Mouse (Mus musculus): ENCODE data around the gene Eif4e2. TPM values are rescaled to one million over a fixed set of nuclear protein-coding genes. Genes with fewer than 3 reads are reported as not detected.
A peak's percentile ranks its signal among the peaks of the same experiment; 100 is the strongest.

Gene Eif4e2
- polyA plus RNA-seq, 1 experiment from 2014 or later: 136 TPM

DNA sequence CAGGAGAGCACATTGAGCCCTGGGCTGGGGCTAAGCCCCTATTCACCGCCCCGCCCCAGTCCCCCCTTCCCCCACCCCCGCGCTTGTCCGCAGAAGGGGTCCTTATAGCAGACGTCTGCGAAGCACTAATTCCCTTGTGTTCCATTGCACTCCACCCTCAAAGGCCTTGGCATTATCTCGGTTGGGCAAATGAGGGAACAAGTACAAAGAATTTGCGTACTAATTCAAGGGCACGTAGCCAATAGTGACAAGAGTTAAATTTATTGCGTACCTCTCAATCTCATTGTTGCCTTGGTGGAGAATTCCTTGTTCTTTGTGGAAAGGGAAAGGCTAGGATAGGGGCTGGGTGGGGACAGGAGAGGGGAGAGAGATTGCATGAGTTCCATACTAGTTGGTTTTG lies 44.0 kb downstream of the Eif4e2 start:
- DNase-seq (ENCODE audit: low read depth, low spot score) (no peak), ATAC-seq (no peak)
- ChIA-PET POLR2A (no interaction called here), CTCF (no interaction called here)
- no peak for TF ChIP-seq CTCF (IDR thresholded peaks at IDR 0.05)
- in situ Hi-C loops (cut with MboI; ENCODE audit: low pct_unique_long_range_greater_than_20kb): no loop called here
- H3K27me3 ChIP-seq: no peaks in the 10 kb centered on the region

DNA sequence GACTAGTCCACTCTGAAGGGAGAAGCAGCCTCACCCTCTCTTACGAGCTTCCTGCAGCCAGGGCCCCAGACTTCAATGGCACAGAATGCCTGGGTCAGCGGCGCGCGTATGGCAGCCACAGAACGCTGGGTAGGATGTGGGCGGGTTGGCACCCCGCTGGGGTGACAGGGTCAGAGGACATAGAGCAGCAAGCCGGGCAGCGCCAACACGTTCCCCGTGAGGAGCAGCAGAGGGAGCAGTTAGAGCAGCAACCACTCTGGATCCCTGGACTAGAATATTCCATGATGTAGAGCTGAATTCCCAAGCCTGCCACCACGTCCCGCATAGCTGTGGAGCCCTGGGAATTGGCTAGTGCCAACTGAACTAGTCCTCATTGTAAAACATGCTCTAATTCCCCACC lies 44.8 kb downstream of the Eif4e2 start:
- ChIA-PET POLR2A (no interaction called here), CTCF (no interaction called here)
- TF ChIP-seq CTCF (IDR thresholded peaks at IDR 0.05): no peak
- H3K27me3 ChIP-seq: no peaks in the 10 kb centered on the region
- DNase-seq (ENCODE audit: low read depth, low spot score) (no peak), ATAC-seq (no peak)
- in situ Hi-C loops (cut with MboI; ENCODE audit: low pct_unique_long_range_greater_than_20kb): no loop called here

DNA sequence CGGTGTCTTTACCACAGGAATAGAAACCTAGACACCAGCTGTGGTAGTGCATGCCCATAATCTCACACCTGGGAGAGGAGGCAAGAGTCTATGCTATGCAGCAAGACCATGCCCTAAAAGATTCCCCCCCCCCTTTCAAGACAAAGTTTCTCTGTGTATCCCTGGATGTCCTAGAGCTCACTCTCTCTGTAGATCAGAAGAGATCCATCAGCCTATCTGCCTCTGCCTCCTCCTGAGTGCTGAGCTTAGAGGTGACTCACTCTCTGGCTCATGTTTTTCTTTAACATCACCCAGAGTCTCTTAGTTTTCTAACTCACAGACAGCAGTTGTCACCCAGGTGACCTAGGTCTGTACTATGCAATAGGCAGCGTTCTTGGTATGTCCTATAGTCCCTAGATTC lies 45.6 kb downstream of the Eif4e2 start:
- ChIA-PET POLR2A (no interaction called here), CTCF (interaction anchor here (1.1 kb wide), 1 partner anchor 9 kb away, joined by 3 read pairs; no protein-coding TSS in a partner anchor)
- DNase-seq (ENCODE audit: low read depth, low spot score): no peak
- no peak for ATAC-seq
- no peak for TF ChIP-seq CTCF (IDR thresholded peaks at IDR 0.05)
- in situ Hi-C loops (cut with MboI; ENCODE audit: low pct_unique_long_range_greater_than_20kb): no loop called here
- no peaks in the 10 kb centered on the region for H3K27me3 ChIP-seq

DNA sequence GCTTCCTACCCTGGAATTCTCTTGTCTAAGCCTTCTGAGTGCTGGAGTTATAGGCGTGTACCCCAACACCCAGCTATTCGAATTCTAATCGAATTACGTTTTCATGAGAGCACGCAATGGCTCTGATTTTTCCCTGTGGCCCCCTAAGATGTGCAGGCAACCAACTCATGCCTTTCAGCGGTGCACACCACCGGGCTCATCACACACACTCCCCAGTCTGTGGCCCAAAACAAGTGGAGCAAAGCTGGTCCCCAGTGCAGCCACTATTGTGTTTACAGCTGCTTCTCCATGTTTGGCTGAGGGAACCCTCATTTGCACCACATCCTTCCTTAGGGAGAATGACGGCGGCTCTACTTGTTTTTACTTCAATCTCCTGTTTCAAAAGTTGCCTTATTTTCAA lies 49.5 kb downstream of the Eif4e2 start:
- TF ChIP-seq CTCF (IDR thresholded peaks at IDR 0.05): no peak
- no peaks in the 10 kb centered on the region for H3K27me3 ChIP-seq
- ATAC-seq (no peak), DNase-seq (ENCODE audit: low read depth, low spot score) (no peak)
- ChIA-PET CTCF (interaction anchor here (0.6 kb wide), 1 partner anchor 72 kb away, joined by 3 read pairs; no protein-coding TSS in a partner anchor), POLR2A (no interaction called here)
- in situ Hi-C loops (cut with MboI; ENCODE audit: low pct_unique_long_range_greater_than_20kb): no loop called here

DNA sequence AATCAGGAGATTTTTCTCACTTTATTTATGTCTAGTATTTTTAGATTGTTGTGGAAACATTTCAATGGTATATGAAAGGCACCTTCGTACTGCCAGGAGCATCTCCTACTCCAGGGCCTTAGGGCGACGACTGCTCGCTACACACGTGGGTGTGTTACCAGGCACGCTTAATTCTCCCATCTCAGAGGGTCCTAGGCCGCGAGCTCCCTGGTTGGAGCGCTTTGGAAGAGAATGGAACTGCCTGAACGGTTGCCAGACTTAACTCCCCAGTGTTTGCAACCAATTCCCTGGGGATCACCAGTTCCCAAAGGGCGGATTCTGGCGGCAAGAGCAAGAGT lies 50.1 kb downstream of the Eif4e2 start:
- H3K27me3 ChIP-seq: no peaks in the 10 kb centered on the region
- ATAC-seq: no peak
- POLR2A ChIA-PET: no interaction called here
- no peak for TF ChIP-seq CTCF (IDR thresholded peaks at IDR 0.05)
- no peak for DNase-seq (ENCODE audit: low read depth, low spot score)
- CTCF ChIA-PET: no interaction called here
- in situ Hi-C loops (cut with MboI; ENCODE audit: low pct_unique_long_range_greater_than_20kb): no loop called here

DNA sequence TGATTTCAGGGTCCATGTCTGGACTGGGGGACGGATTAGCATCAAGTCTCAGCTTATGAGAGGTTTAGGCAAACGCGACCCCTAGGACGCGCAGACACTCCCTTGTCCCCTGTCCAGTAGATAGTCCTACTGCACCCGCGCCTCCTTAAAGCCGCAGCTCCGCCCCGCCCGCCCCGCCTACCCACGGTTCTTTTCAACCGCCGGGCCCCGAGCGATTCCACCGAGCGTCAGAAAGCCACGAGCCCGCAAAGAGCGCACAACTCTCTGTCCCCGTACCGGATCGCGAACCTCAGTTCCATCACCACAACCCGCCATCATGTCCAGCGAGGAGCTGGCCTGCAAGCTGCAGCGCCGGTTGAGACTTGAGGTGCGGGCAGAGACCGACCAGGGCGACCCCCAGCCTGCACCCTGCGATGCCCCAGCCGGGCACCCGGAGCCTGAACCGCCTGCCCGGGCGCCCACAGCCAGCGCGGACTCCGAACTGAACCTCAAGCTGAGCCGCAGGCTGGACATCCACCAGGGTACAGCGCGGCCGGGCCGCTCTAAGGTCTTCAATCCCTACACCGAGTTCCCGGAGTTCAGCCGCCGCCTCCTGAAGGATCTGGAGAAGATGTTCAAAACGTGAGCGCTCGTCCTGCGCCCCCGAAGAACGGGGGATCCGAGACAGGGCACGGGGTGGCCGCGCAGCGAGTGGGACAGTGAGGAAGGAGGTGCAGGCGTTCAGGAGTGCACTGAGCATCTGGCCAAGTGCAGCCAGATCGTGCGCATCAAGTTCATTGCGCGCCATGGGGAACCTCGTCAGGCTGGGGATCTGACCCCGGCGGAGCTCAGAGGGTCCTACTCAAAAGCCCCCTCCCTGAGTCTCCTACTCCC lies 50.7 kb downstream of the Eif4e2 start, which contains the start of gene Efhd1:
Gene Efhd1 (plus strand): TSS at position 230 of the 873 bp plus-strand sequence.
- H3K27me3 ChIP-seq: no peaks in the 10 kb centered on the region
- ChIA-PET POLR2A (interaction anchor here (0.7 kb wide), 1 partner anchor 10 kb away, joined by 3 read pairs; no protein-coding TSS in a partner anchor), CTCF (interaction anchor here (0.8 kb wide), 1 partner anchor 28 kb away, joined by 3 read pairs; no protein-coding TSS in a partner anchor)
- in situ Hi-C loops (cut with MboI; ENCODE audit: low pct_unique_long_range_greater_than_20kb): no loop called here
- no peak for TF ChIP-seq CTCF (IDR thresholded peaks at IDR 0.05)
- no peak for DNase-seq (ENCODE audit: low read depth, low spot score)
- peak; percentile 65 for ATAC-seq

DNA sequence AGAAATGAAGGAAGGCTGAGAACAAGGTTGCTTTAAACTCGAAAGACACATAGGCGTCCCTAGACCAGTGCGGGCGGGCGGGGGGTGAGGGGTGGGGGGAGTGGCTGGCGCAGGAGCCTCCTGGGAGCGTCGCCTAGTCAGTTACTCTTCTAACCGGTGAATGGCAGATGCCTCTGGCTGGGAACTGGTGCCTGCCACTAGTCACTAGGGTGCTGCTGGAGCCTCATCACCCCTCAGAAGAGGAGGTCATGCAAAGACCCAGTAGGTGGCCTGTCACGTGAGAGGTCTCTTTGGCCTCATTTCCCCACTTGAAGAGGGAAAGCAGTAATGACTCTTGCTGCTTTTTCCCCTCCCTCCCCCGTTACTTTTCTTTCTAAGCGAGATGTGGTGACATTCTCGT lies 51.5 kb downstream of the Eif4e2 start:
- DNase-seq (ENCODE audit: low read depth, low spot score) (no peak), ATAC-seq (no peak)
- POLR2A ChIA-PET: no interaction called here
- in situ Hi-C loops (cut with MboI; ENCODE audit: low pct_unique_long_range_greater_than_20kb): no loop called here
- CTCF ChIA-PET: no interaction called here
- no peak for TF ChIP-seq CTCF (IDR thresholded peaks at IDR 0.05)
- no peaks in the 10 kb centered on the region for H3K27me3 ChIP-seq

DNA sequence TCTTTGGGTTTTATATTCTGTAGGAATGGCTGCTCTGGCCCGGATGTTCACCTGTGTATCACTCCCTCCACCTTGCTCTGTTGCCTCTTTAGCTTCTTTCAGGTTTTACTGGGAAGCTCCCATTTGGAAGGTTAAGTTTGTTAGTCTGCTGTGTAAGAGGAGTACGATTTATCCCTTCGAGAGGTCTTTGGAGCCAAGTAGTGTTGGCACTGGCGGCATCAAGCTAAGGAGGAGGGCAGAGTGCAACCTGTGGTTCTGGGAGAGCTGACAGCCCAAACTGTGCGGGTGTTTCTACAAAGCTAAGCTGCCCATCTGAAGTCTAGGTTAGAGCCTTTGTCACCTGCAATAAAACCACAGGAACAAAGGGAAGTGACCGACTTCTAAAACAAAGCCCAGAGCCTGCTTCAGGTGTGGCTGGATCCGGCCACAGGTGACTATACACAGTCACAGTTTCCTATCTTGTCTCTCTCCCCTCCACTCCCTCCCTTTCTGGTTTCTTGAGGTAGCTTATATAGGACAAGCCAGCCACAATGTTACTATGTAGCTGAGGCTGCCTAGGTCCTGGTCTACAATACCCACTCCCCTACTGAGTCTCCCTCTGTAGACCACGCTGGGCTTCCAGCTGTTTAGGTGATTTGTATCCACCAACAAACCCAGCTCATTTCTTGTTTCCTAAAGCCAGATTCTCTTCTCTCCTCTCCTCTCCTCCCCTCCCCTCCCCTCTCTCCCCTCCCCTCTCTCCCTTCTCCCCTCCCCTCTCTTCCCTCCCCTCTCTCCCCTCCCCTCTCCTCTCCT lies 52.8 kb downstream of the Eif4e2 start:
- no peak for TF ChIP-seq CTCF (IDR thresholded peaks at IDR 0.05)
- in situ Hi-C loops (cut with MboI; ENCODE audit: low pct_unique_long_range_greater_than_20kb): no loop called here
- DNase-seq (ENCODE audit: low read depth, low spot score) (no peak), ATAC-seq (no peak)
- H3K27me3 ChIP-seq: no peaks in the 10 kb centered on the region
- CTCF ChIA-PET: interaction anchor here (0.8 to 1.1 kb wide), 3 partner anchors 10 to 30 kb away, joined by 3 read pairs; no protein-coding TSS in a partner anchor
- POLR2A ChIA-PET: no interaction called here

DNA sequence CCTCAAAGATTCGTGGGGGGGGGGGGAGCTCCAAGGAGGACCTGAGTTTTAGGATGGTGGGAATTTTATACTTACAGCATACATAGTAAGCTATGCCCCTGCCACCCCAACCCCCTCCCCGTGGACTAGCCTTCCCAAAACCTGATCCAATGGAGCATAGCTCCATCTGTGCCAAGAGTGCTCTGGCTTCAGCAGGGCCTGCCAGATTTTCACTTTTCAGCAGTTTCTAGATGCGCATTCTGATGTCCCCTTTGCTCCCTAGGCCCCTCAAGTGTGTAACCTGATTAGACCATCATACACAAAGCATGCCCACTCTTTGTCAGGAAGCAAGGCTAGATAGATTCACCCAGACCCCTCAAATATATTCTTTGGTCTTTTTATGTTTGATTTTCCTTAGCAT lies 56.5 kb downstream of the Eif4e2 start:
- no peaks in the 10 kb centered on the region for H3K27me3 ChIP-seq
- no peak for TF ChIP-seq CTCF (IDR thresholded peaks at IDR 0.05)
- ATAC-seq: no peak
- in situ Hi-C loops (cut with MboI; ENCODE audit: low pct_unique_long_range_greater_than_20kb): no loop called here
- POLR2A ChIA-PET: interaction anchor here (0.6 kb wide), 1 partner anchor 15 kb away, joined by 3 read pairs; no protein-coding TSS in a partner anchor
- DNase-seq (ENCODE audit: low read depth, low spot score): no peak
- CTCF ChIA-PET: interaction anchor here (1.1 to 3.5 kb wide), 3 partner anchors 9 to 24 kb away, joined by 3 to 12 read pairs (median 4); no protein-coding TSS in a partner anchor

DNA sequence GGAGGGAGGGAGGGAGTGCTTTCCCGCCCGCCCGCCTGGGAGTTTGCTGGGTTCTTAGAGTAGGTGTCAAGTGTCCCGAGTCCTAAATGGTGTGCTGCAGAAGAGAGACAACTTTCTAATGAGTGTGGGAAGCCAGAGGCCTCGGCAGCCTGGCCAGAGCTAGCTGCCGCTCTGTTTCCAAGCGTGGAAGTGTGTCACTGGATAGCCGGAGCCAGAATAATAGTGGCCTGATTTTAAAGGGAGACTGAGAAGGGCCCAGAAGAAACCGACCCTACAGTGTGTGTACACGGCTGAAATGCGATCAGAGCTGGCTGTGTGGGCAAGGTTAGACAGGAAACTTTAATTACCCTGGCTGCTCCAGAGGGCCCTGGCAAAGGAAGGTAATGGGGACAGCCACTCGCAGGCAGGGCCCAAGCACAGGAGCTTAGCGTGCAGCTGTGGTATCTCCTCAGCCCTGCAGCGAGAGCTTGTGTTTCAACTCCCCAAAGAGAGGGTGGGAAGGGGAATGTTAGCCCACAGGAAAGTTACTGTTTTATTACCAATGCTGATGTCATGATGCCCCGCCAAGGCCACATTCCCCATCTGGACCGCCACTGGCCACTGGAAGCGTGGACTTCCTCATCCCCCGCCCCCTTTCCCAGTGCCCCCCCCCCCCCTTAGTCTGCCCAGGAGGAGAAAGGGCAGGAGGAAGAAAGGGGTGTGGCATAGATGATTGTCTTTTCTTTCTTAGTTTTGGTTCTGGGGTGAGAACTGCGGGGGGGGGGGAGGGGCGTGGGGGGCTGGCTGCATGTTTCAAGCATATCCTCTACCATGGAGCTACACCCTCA lies 57.1 kb downstream of the Eif4e2 start:
- no peak for TF ChIP-seq CTCF (IDR thresholded peaks at IDR 0.05)
- POLR2A ChIA-PET: no interaction called here

More for the DNA sequence above, 57.1 kb downstream of the Eif4e2 start:
- DNase-seq (ENCODE audit: low read depth, low spot score) (no peak), ATAC-seq (no peak)
- H3K27me3 ChIP-seq: no peaks in the 10 kb centered on the region
- CTCF ChIA-PET: interaction anchor here (1.4 to 3.5 kb wide), 3 partner anchors 10 to 23 kb away, joined by 3 to 12 read pairs (median 4); no protein-coding TSS in a partner anchor
- in situ Hi-C loops (cut with MboI; ENCODE audit: low pct_unique_long_range_greater_than_20kb): no loop called here

Measured in Patski (cell line).